Mouse (Mus musculus): ENCODE measurements around the gene Ppp6r2.

DNA sequence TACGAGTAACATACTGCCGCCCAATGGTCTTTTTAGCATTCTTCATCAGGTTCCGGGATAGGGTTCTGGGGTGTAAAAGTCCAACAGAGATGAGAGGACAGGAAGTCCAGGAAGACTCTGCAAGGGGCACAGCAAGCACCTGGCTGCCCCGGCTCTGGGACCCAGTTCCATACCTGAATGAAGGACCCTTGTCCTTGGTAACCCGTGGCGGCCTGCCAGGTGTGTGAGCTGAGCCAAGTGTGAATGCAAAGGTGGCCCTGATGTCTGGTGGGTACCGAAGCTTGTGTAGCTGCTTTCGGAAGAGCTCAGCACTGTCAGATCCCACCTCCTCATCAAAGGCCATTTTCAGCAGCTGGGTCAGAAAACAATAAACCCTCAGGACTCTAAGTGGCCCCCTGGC lies 89.2 kb downstream of the Ppp6r2 start:
- no peak for TF ChIP-seq CTCF (IDR thresholded peaks at IDR 0.05; ENCODE audit: low read depth)
- TF ChIP-seq EP300 (optimal IDR thresholded peaks at IDR 0.05) = no peak

Data from stomach, postnatal 0 days (tissue).